Mouse (Mus musculus) midbrain, embryonic 16.5 days (tissue): ENCODE data around the gene Iqsec1. TPM values are rescaled to one million over a fixed set of nuclear protein-coding genes. Genes with fewer than 3 reads are reported as not detected.

Source experiments
- ATAC-seq: fragments of 200-750 bp; cut with Nextera tagmentation; 2 replicates; pipeline ENCODE4 v1.8.0; 2017; ENCODE audit warnings: moderate TSS enrichment
- H3K27ac ChIP-seq: fragments of 300-500 bp; sonication (generic); 2 replicates; pipeline ENCODE4 v1.5.1; 2014; ENCODE audit warnings: mild to moderate bottlenecking, low read length, mixed read lengths
- H3K27me3 ChIP-seq: fragments of 300-500 bp; sonication (generic); 2 replicates; pipeline ENCODE4 v1.6.1; 2014; ENCODE audit warnings: low read depth, low read length, mixed read lengths; ENCODE audit not compliant: control insufficient read depth, insufficient read depth
- H3K36me3 ChIP-seq: fragments of 300-500 bp; sonication (generic); 2 replicates; pipeline ENCODE4 v1.6.1; 2014; ENCODE audit warnings: mild to moderate bottlenecking, low read length, moderate library complexity, mixed read lengths; ENCODE audit not compliant: control insufficient read depth, insufficient read depth
- H3K4me1 ChIP-seq: fragments of 300-500 bp; sonication (generic); 2 replicates; pipeline ENCODE4 v1.6.1; 2014; ENCODE audit warnings: mild to moderate bottlenecking, low read length, mixed read lengths; ENCODE audit not compliant: control insufficient read depth, insufficient read depth
- H3K4me2 ChIP-seq: fragments of 300-500 bp; sonication (generic); 2 replicates; pipeline ENCODE4 v1.6.1; 2014; ENCODE audit warnings: mild to moderate bottlenecking, low read length, mixed read lengths
- H3K4me3 ChIP-seq: fragments of 300-500 bp; sonication (generic); 2 replicates; pipeline ENCODE4 v1.5.1; 2014; ENCODE audit warnings: low read depth, mild to moderate bottlenecking, low read length, moderate library complexity, mixed read lengths
- H3K9ac ChIP-seq: fragments of 300-500 bp; sonication (generic); 2 replicates; pipeline ENCODE4 v1.6.1; 2014; ENCODE audit warnings: low read depth, low read length, mixed read lengths
- H3K9me3 ChIP-seq: fragments of 300-500 bp; sonication (generic); replicated peaks from 2 replicates; pipeline ENCODE4 v1.6.1; 2014; ENCODE audit warnings: mild to moderate bottlenecking, low read length, mixed read lengths; ENCODE audit not compliant: control insufficient read depth, poor library complexity, severe bottlenecking
- WGBS: fragments of 180-500 bp; shearing (Covaris S2); extraction: QIAGEN DNeasy Blood & Tissue Kit; methylation state at CpG from one replicate; pipeline ENCODE4 v1.1.7; 2014; 5-methylcytosine and 5-hydroxymethylcytosine counted together
- polyA plus RNA-seq: library from polyadenylated mRNA; unstranded; fragments of >200 nt; fragmentation: Nextera tagmentation; extraction: Ambion mirVana; gene quantifications from 2 replicates; pipeline ENCODE4 v1.2.1, GENCODE M21; 2015

Iqsec1 gene
- polyA plus RNA-seq, 1 experiment from 2014 or later = 25.6 TPM

DNA sequence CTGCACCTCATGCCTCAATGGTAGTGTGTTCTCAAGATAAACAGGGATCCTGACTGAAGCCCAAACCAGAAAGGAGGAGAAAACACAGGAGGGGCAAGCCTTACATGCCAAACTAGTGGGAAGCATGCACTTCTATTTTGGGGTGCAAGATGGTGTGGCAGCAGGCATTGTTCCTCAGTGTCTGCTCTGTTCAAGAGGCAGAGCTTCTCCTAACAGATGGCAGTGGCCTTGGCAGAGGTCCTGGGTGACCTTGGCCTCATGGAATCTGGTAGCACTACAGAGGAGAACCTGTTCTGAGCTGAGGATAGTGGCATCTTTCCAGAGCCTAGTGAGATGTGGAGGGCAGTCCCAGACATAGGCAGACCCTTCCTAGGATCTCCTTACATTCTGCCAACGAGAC, 189.4 kb downstream of the Iqsec1 start:
- Histone ChIP-seq H3K4me1 (0 out of 2 replicates have a peak, but pooled peaks cover 3% of the 10 kb centered on the region), H3K4me3 (no peak overlapping the region), H3K9me3 (no peaks in the 10 kb centered on the region), H3K9ac (no peak overlapping the region), H3K27ac (no peak overlapping the region), H3K36me3 (no peaks in the 10 kb centered on the region), H3K4me2 (no peak overlapping the region), H3K27me3 (no peaks in the 10 kb centered on the region)
- 87% methylated on average over 1 of the region's 1 CpGs for WGBS
- ATAC-seq = no peak

DNA sequence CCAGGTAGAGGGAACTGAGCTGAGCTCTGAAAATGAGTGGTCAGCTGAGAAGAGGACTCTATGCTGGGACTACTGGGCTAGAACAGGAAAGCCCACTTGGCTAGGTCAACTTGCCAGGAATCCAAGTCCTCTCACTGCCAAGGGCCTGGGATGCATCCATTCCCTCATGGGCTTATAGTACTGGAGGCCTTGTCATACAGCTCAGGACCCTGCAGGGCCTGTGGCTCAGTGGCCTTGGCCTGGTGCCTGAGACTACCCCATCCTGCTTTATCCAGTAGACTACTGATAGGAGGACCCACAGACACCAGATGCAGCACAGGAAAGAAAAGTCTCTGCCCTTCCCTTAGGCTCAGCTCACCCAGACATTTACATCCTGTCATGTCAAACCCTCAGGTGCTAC, 190.3 kb downstream of the Iqsec1 start:
- no peaks in the 10 kb centered on the region for H3K9me3 ChIP-seq
- no peaks in the 10 kb centered on the region; the same call in 1 of the 2 replicates for H3K36me3 ChIP-seq
- H3K4me1 ChIP-seq = 0 out of 2 replicates have a peak, but pooled peaks cover 3% of the 10 kb centered on the region
- no peak overlapping the region for H3K4me2 ChIP-seq
- ATAC-seq = no peak
- H3K27ac ChIP-seq = no peak overlapping the region
- H3K4me3 ChIP-seq = no peak overlapping the region
- no peaks in the 10 kb centered on the region for H3K27me3 ChIP-seq
- H3K9ac ChIP-seq = no peak overlapping the region

DNA sequence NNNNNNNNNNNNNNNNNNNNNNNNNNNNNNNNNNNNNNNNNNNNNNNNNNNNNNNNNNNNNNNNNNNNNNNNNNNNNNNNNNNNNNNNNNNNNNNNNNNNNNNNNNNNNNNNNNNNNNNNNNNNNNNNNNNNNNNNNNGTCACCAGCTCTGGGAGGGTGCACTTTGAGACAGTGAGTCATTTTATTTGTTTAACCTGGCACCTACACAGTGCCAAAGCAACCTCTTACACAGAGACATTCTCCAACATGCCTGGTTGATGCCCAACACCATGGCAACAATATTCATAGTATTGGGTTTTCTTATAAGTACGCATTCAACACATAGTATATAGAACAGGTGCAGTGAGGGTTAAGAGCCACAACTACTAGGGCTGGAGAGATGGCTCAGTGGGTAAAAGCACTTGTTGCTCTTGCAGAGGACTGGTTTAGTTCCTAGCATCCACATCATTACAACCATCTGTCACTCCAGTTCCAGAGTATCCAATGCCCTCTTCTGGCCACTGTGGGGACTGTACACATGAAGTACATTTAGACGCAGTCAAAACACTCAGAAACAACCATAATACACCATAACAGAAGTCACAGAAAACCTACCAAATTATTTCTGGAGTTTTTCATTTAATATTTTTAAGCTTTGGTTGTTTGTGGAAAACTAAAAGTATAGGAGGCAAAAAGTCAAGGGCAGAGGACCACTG, 191.4 kb downstream of the Iqsec1 start:
- H3K4me2 ChIP-seq = no peak overlapping the region
- no peak for ATAC-seq
- H3K9me3 ChIP-seq = no peaks in the 10 kb centered on the region
- H3K27me3 ChIP-seq = no peaks in the 10 kb centered on the region
- H3K9ac ChIP-seq = no peak overlapping the region
- no peaks in the 10 kb centered on the region; the same call in 1 of the 2 replicates for H3K36me3 ChIP-seq
- no peak overlapping the region for H3K4me3 ChIP-seq
- 95% methylated on average over 2 of the region's 2 CpGs for WGBS
- H3K4me1 ChIP-seq = no peaks in the 10 kb centered on the region
- H3K27ac ChIP-seq = no peak overlapping the region

DNA sequence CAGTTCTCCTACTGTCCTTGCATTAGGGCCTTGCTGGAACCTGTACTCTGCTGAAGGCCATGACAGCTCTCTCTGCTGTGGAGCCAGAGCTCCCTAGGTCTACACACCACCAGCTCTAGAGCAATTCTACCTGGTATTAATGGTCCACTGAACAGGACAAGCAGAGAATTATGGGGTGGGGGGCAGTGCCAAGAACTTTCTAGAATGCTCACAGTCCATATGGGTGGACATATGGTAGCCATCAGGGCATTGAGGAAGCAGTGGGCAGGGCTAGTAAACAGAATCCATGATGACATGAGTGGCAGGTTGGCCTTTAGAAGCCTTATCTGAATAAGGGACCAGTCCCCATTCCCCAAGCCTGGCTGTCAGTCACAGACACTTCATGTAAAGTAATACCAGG, 197.6 kb downstream of the Iqsec1 start:
- Histone ChIP-seq H3K27ac (no peak overlapping the region), H3K4me3 (no peak overlapping the region), H3K4me1 (peaks cover 17% of the 10 kb centered on the region), H3K9me3 (no peaks in the 10 kb centered on the region), H3K9ac (no peak overlapping the region), H3K36me3 (no peaks in the 10 kb centered on the region; the same call in 1 of the 2 replicates), H3K27me3 (no peaks in the 10 kb centered on the region), H3K4me2 (no peak overlapping the region)
- no peak for ATAC-seq

DNA sequence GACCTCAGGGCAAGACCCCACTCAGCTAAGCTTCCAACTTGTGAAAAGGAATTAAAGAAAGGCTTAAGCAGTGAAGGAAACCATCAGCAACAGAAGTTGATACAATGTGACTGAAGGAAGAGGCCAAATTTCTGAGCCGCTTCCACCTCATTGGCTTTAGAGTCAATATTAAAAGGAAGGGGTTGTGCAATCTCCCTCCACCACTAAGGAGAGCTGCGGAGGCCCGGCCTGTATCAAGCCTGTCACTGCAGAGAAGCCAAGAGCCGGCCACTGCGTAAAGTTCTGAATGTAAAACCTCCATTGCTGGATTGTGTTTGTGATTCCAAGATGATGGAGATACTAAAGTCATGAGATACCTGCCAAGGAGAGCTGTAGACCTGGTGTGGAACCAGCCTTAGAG, 199.0 kb downstream of the Iqsec1 start:
- Histone ChIP-seq H3K9ac (no peak overlapping the region), H3K4me2 (no peak overlapping the region), H3K36me3 (no peaks in the 10 kb centered on the region; the same call in 1 of the 2 replicates), H3K27me3 (no peaks in the 10 kb centered on the region), H3K9me3 (no peaks in the 10 kb centered on the region), H3K4me1 (peaks cover 22% of the 10 kb centered on the region), H3K27ac (no peak overlapping the region), H3K4me3 (no peak overlapping the region)
- 17% methylated on average over 5 of the region's 5 CpGs for WGBS
- no peak for ATAC-seq

DNA sequence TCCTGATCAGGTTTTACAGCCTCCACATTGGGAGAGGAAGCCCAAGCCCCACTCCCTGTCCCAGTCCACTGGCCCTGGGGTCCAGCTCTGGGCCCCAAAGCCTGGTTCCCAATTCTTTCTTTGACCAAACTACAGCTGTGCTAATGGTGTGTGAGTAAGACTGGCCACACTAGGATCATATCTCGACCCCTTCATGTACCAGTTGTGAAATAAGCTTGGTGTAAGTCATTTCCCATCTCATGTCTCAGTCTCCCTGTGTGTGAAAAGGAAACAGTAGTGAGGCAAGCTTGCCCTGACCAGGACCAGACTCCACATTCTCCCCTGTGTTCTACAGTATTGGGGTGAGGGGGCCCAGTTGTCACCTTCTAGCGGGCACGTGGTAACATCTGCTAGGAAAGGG, 200.9 kb downstream of the Iqsec1 start:
- 97% methylated on average over 3 of the region's 3 CpGs for WGBS
- peak overlapping the region; percentile 87 for H3K27ac ChIP-seq
- H3K27me3 ChIP-seq = no peaks in the 10 kb centered on the region
- no peak overlapping the region for H3K4me3 ChIP-seq
- no peaks in the 10 kb centered on the region for H3K36me3 ChIP-seq
- no peak overlapping the region for H3K4me2 ChIP-seq
- no peak for ATAC-seq
- peaks cover 42% of the 10 kb centered on the region for H3K4me1 ChIP-seq
- no peak overlapping the region for H3K9ac ChIP-seq
- H3K9me3 ChIP-seq = no peaks in the 10 kb centered on the region

DNA sequence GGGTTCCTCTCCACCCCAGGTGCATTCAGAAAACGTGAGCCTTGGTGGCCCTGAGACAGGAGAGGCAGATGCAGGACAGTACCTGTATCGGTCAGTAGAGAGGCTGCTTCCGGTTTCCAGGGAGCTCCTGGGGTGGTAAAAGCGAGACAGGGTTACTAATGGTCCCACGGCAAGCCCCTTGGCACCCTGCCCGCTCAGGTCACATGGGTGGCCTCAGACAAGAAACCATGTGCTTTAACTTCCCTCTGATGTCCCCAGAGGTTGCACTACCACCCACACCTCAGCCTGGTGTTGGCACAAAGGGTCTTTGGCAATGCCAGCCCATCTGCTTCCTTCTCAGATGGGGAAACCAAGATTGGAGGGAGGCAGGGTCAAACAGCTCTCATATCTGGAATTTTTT, 201.4 kb downstream of the Iqsec1 start:
- H3K4me1 ChIP-seq = peaks cover 47% of the 10 kb centered on the region
- H3K27ac ChIP-seq = peak overlapping the region; percentile 87
- peak overlapping the region; percentile 24; the same call in 1 of the 2 replicates for H3K4me2 ChIP-seq
- peak overlapping the region; percentile 32; the same call in 1 of the 2 replicates for H3K9ac ChIP-seq
- 36% methylated on average over 6 of the region's 6 CpGs for WGBS
- H3K36me3 ChIP-seq = no peaks in the 10 kb centered on the region
- no peak for ATAC-seq
- H3K27me3 ChIP-seq = no peaks in the 10 kb centered on the region
- H3K9me3 ChIP-seq = no peaks in the 10 kb centered on the region
- no peak overlapping the region for H3K4me3 ChIP-seq

DNA sequence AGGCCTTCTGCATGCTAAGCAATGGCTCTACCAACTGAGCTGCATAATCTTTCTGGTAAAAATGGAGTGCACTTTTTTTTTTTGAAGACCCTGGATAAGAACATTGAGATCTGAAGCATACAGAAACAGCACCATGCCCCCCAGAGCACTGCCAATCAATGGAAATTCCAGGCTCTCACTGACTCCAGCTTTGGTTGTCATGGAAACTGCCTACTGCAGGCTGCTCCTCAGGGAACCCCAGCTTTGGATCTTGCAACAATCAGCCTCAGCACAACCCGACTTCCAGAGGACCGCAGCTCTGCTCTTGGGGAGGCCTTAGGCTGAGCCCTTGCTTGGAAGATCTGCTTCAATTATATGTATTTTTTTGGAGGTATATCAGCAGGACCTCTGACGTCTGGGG, 201.9 kb downstream of the Iqsec1 start:
- WGBS = 11% methylated on average over 3 of the region's 3 CpGs
- Histone ChIP-seq H3K4me2 (peak overlapping the region; percentile 24; the same call in 1 of the 2 replicates), H3K9ac (peak overlapping the region; percentile 32; the same call in 1 of the 2 replicates), H3K36me3 (no peaks in the 10 kb centered on the region), H3K27me3 (no peaks in the 10 kb centered on the region), H3K4me1 (peaks cover 52% of the 10 kb centered on the region), H3K9me3 (no peaks in the 10 kb centered on the region), H3K4me3 (no peak overlapping the region), H3K27ac (peak overlapping the region; percentile 87)
- peak; percentile 36 for ATAC-seq

DNA sequence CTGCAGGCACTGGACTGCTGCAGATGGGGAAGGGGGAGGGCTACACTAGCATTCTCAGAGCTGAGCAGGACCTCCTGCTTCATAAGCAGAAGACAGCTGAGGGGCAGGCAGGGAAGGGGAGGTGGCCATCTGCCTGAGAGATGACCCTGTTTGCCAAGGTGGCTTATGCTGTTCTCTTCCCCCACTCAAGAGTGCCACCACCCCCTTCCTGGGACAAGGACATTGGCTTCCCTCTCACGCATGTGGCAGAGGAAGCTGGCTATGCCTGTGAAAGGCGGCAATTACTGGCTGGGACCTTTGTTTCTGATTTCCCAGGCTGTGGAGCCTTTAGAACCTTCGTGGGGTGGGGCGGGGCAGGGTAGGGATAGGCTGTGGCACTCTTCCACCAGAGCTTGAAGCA, 204.5 kb downstream of the Iqsec1 start:
- H3K4me3 ChIP-seq = no peak overlapping the region
- peak overlapping the region; percentile 97 for H3K27ac ChIP-seq
- H3K4me2 ChIP-seq = no peak overlapping the region
- H3K9me3 ChIP-seq = no peaks in the 10 kb centered on the region
- WGBS = 28% methylated on average over 4 of the region's 4 CpGs
- H3K27me3 ChIP-seq = no peaks in the 10 kb centered on the region
- H3K9ac ChIP-seq = peak overlapping the region; percentile 22; the same call in 1 of the 2 replicates
- no peaks in the 10 kb centered on the region for H3K36me3 ChIP-seq
- peaks cover 75% of the 10 kb centered on the region for H3K4me1 ChIP-seq
- ATAC-seq = no peak
